Mouse (Mus musculus): ENCODE measurements around the gene Gpr25.

The Gpr25 gene

GRCm38 (mm10) chr1:136232986-136233790, 27.5 kb downstream of the Gpr25 start:
- WGBS = 17% methylated on average over 23 of the region's 23 CpGs

- 33% methylated on average over 9 of the region's 9 CpGs for WGBS
Measured at GRCm38 (mm10) chr1:136232285-136232926, 28.3 kb downstream of the Gpr25 start.

DNA sequence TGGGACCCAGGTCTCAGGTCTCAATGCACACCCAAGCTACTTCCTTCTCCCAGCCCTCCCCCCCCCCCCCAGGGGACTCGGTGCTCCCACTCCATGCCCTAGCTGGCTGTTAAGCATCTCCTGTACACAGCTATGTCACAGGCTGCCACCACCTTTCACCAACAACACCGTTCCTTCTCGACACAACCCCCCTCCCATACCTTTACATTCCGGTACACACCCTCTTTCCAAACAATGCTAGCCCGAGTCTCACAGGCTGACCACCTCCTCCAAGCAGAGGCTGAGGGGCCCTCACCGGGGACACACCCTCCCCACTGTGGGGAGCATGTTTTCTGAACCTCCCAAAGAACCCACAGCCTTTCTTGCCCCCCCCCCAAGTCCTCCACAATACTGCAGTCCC, 29.1 kb downstream of the Gpr25 start:
- WGBS = 41% methylated on average over 6 of the region's 6 CpGs

- WGBS = 90% methylated on average over 11 of the region's 11 CpGs
Measured at GRCm38 (mm10) chr1:136230201-136230600, 30.5 kb downstream of the Gpr25 start.

- WGBS = 63% methylated on average over 6 of the region's 6 CpGs
Measured at GRCm38 (mm10) chr1:136229040-136229373, 31.7 kb downstream of the Gpr25 start.

DNA sequence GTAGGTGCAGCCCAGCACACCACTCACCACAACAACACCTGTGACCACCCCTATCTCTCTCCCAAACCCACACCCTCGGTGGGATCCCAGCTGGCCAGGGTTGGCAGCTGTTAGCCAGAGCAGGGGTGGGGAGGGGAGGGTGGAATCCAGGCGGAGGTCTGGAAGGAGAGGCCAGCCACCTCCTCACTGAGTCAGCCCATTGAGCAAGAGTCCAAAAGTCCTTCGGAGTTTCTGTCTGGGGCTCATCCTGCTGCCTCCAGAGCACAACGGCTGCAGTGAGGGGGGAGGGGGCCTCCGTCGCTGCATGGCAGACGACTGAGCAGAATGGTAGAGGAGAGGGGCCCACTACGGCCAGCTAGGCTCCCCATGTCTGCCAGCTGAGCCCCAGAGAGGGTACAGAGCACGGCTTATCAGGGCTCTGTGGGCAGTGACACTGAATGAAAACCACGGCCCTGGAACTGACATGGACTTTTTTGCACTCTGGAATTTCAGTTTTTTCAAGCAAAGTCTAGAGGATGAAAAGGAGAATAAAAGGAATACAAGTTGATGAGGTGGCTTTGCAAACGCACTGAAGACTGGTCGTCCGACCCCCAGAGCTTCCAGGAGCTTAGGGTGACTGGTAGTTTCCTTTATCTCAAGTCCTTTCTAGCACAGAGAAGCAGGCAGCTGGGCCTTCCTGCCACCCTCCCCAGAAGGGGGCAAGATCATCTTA, 32.2 kb downstream of the Gpr25 start:
- WGBS = 53% methylated on average over 13 of the region's 13 CpGs

- WGBS = 60% methylated on average over 4 of the region's 4 CpGs
Measured at GRCm38 (mm10) chr1:136227870-136228269, 32.8 kb downstream of the Gpr25 start.

DNA sequence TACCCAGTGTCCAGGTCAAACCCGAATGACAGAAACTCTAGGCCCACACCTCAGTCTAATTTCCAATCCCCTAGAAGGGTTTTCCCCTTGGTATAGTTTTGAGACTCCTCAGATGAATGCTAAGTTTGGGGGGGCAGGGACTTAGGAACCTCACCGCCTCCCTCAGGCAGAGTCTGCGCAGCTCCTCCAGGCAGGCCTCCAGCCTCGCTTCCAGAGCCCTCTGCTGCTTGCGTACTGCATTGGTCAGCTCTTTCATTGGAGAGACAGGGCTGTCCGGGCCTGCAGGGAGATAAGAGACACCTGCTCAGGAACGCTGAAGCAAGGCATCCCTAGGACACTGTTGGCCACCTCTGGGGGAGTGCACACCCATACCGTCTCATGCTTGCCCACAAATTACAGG, 34.0 kb downstream of the Gpr25 start:
- WGBS = 95% methylated on average over 8 of the region's 8 CpGs

GRCm38 (mm10) chr1:136225846-136226245, 34.8 kb downstream of the Gpr25 start:
- WGBS = 90% methylated on average over 8 of the region's 8 CpGs

GRCm38 (mm10) chr1:136223758-136224342, 36.8 kb downstream of the Gpr25 start:
- 91% methylated on average over 10 of the region's 10 CpGs for WGBS

- WGBS = 87% methylated on average over 10 of the region's 10 CpGs
Measured at GRCm38 (mm10) chr1:136222386-136222785, 38.3 kb downstream of the Gpr25 start.

- 77% methylated on average over 10 of the region's 10 CpGs for WGBS
Measured at GRCm38 (mm10) chr1:136220037-136220871, 40.4 kb downstream of the Gpr25 start.

DNA sequence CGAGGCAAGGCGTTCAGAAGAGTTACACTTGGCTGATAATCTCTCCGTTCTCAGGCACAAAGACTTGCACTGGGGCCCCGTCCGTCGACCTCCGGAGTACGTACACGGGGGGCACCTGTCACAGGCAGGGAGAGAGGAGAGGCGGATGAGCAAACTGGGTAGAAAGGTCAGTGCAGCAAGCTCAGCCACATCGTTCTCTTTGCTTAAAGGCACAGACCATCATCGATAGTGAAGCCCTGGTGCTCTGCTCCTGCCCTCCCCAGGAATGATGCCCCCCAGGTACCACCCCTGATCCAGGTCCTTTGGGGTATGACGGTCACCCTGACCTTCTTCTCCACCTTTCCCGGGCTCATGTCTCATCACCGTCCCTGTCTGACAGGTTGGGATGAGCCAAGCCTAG, 46.4 kb downstream of the Gpr25 start:
- 79% methylated on average over 15 of the region's 15 CpGs for WGBS

- WGBS = 46% methylated on average over 3 of the region's 3 CpGs
Measured at GRCm38 (mm10) chr1:136212803-136213202, 47.9 kb downstream of the Gpr25 start, which contains the start of gene Mroh3. TSS of gene Mroh3 (minus strand) at chr1:136212828.
